Mouse (Mus musculus) kidney, adult 18-20 months (tissue): ENCODE measurements at regions not wholly inside any gene's neighbourhood (a gene's known extent, or its start where the extent isn't known, plus 50 kb on each side); places are given as distances from the start of the nearest gene placed in this dataset.

ENCODE experiments used
- DNase-seq: peaks from one replicate; pipeline ENCODE4 v3.0.0; 2021

DNA sequence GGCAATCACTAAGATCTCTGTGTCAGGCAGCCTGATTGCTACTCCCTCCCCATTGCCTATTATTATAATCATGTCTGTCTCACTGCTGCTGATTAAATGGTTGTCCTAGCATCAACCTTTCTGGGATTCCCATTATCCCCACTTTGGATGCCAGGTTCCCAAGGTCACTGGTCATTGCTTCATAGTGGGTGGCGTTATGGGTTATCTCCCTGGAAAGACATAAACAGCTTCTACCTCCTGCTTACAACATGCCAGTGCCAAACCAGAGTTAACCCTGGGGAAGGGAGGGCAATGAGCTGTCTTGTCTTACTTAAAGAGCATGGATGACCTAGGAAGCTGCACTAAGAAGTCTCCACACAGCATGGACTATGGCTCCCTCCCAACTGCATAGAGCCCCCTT, 136.9 kb downstream of the Uaca start:
- DNase-seq = no peak

DNA sequence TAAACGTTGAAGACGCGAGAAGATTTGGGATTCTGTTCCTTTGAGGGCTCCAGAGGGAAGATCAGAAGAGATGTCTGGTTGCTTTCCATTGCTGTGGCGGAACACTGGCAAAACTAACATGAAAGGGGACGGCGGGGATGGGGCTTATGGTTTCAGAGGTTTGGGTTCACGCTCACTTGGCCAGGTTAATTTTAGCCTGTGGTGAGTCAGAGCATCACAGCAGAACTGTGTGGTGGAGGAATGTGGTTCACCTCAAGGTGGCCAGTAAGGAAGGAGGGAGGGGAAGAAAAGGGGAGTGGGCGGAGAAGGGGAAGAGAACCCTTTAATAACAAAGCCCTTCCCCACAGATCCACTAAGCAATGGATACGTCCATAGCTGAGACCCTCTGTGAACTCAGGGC, 142.6 kb downstream of the Uaca start:
- no peak for DNase-seq

DNA sequence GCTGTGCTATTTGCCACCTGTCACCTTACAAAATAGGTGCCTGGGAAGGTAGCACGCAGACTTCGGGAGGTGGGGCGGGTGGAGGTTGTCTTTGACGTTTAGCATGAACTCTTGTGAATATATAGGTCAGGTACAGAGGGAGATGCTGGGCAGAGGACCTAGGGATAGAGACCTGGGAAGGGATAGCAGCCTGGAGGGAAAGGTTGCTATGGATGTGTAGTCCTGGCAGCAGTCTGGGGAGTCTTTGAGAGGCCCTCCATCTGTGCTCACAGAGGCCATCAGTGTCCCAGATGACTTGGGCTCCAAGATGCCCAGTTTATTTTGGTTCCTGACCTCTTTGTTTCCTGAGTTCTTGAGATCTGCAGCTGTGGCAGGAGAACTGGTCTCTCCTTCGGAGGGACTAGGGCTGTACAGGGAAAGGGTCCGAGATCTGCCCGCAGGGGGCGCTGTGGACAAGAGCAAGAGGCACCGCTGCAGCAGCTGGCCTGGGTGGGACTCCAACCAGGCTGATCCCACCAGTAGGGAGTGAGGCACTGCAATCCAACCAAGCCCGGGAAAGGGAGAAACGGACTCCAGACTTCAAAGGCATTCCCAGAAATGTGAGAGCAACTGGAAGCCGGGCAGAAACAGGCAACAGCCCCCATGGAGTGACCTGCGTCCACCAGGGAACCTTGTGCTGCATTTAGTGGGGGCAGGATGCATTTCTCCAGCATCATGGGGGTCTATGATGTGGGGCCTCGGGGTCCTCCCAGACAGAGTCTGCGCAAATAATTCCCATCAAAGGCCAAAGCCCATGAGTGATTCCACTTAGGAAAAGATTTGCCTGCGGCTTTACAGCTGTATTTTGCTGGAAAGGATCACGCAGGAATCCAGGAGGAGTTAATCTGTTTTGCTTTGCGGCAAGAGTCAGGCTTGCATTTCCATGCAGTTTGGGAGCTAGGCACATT, 145.8 kb downstream of the Uaca start:
- peak; percentile 63 for DNase-seq

DNA sequence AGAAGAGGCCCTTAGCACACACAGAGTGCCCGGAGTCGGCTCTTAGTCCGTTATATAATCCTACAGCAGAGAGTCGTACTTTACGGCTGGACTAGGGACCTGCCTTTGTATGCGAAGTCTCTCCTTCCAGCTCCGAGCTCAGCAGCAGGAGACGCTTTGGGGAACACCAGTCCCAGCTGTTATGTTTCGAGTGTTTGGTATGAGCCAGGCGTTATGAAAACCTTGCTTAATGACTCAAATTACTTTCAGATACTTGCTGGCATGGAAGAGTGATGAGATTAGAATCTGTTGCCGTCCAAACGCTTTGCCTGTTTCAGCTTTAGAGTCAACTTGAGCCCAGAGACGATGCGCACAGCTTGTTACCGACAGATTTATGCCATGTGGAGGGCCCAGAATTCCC, 153.0 kb downstream of the Uaca start:
- no peak for DNase-seq

DNA sequence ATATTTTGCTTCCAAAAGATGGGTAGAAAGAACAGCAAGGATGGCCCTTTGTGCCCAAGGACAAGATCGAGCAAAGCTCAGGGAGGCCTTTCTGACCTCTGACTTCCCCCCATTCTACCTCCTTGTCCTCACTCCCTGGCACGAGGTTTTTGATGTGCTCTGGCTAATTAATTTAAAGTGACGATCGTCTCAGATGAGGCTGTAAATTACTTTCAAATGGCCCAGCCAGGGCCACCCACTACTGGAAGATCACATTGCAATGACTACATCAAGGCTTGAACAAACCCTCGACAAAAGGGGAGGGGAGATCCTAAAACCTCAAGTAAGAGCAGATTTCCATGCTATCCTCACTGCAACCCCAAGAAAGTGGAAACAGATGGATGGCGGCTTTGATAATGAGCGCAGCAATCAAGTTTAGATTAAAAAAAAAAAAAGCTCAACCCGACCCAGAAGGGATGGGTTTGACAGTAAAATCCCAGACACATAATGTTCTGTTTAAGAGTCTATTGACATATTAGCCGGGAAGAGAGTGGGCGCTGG, 154.3 kb downstream of the Uaca start:
- no peak for DNase-seq

DNA sequence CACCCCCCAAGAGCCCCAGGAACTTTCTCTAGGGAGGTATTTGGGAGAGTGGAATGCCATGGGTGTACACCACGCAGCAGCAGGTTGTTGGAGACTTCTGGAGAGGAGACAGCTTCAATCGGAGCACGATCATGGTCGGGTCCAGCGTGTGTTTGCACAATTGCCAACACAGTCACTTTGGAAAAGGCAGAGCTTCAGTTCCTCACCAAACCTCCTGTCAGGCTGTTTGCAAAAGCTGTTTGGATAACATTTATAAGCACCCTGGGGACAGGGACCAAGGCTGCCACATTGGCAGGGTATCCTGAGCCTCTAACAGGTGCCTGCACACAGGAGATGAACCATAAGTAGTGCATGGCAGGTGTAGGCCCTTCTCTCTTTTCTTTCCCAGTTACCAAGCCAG, 155.8 kb downstream of the Uaca start:
- no peak for DNase-seq

DNA sequence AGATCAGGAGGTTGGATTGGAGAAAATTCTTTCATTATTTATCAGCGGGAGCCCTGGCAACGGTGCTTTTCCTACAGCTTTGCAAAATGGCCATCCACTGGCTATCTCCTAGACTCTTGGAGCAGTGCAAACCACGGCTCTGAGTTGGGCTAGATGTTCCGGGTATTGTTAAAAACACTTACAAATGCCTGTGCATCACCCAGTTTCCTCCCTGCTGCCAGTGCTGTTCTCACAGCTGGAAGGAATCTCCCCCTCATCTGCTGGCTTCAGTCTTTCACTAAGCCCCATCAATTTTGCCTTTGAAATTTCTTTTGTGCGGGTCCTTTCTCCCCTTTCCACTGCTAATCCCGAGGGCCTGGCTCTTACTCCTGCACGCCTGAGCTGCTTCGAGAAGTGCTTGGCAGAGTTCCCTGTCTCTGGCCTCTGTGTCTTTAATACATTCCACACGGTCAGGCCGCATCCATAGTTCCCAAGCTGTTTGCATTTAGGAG, 156.8 kb downstream of the Uaca start:
- peak; percentile 18 for DNase-seq

DNA sequence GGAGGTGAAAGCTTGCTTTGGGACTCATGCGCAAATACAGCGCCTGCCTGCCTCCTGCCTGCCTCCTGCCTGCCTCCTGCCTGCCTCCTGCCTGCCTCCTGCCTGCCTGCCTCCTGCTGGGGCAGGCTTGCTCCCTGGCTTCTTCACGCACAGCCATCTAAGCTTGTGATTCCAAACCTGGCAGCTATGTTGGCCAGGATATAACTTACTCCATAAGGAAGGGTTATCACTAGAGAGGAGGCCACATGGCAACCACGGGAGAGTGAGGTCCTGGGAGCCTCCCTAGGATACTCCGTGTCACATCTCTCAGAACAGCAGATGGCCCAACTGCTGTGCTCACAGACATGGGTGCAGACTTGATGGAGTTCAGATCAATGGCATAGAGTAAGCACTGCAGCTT, 163.1 kb downstream of the Uaca start:
- DNase-seq = no peak

DNA sequence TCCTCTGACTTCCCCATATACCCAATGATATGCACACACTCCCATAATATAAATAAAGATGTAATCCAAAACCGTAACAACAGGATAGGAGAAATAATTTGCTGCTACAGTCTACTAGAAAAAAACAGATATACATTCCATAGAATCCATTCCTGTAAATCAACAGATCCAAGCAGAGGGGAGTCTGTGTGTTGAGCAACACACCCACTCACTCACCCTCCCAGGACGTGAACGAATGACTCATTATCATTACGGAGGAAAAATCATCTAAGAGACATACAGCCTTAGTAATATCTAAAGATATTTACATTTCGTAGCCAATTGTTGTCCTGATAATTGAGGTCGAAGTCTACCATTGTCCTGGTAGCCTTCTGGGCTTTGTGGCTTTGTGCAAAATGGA, 165.2 kb downstream of the Uaca start:
- DNase-seq = no peak

DNA sequence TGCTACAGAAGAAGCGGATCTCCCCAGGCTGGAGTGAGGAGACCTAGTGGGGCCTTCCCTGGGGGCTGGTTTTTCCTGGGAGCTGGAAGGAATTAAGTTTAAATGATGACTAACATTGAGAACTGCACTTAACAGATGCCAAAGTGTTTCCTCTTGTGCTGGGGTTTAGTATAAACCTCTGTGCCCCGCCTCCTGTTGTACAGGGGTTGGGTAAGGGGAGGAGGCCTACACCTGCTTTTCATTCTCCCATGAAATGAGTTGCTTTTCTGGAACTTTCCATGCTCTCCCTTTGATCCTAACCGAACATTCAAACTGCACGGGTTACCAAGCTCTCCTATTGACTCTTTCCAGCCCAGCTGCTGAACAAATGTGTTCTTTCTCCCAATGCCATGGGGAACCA, 167.7 kb downstream of the Uaca start:
- DNase-seq = no peak

DNA sequence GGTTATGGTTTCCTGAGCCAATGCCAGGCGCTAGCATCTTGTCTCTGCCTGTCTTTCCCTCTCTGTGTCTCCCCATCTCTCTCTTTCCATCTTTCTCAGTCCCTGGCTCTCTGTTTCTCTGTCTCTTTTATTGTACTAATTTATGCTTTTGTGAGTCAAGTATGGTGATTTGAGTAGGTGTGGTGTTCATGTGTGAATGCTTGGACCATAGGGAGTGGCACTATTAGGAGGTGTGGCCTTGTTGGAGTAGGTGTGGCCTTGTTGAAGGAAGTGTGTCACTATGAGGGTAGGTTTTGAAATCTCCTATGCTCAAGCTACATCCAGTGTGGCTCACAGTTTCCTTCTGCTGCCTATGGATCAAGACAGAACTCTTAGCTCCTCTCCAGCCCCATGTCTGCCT, 171.3 kb downstream of the Uaca start:
- no peak for DNase-seq

DNA sequence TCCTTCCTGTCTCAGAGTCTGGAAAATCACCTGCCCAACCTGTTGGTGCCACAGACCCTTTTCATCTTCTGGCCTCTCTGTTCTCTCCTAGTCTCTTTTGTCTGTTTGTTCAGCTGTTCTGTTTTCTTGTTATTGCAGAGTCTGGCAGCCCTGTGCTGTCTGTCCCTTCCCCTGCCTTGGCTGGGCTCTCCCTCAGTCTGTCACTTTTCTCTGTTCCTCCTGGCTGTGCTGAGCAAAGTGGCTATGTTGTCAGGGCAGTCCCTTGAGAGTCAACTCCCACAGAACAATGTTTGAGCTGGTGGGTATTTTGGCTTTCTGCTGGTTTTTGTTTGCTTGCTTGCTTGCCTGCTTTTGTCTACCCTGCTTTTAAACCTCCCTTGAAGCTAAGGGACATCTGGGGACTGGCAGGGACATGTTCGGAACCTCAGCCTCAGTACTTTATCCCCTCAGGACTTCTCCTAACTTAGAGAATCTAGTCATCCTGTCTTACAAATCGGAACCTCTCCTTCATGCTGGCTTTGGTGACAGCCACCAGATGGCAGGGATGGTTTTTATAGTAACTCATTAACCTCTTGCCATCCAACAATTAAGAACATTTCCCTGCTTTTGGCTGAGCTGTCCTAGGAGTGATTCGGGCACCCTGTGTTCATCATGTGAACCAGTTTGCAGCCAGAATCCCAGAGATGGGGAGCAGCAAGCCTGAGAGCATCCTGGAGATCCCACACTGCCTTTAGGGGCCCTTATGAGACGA, 174.1 kb downstream of the Uaca start:
- DNase-seq = no peak

DNA sequence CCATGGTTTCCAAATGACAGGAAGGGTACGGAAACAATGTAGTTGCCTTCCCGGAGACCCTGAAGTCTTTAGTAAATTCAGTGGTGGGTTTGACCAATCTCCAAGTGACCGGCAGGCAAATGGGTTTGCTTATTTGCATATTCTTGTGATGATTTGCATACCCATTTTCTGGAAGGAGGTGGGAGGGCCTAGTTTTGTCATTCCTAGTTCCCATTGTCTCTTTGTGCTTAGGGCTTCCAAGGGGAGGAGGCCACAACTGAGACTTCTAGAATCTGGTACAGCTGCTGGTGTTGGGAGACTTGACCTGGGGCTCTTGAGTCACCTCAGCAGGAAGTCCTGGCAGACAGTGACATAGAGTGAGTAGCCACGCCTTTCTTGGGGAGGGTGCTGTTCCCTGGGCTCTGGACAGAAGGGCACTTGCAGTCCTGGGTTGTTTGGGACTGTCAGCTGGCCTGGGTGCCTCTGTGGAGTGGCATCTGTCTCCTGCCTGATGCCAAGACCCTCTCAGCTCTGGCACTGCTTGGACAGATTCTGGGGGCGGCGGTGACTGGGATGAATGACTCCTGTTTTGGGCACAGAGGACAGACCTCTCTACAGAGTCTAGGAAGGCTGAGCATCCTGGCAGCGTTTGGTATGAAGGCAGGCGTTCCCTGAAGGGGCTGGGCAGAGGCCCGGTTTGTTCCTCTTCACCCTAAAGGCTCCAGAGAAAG, 178.0 kb downstream of the Uaca start:
- no peak for DNase-seq

DNA sequence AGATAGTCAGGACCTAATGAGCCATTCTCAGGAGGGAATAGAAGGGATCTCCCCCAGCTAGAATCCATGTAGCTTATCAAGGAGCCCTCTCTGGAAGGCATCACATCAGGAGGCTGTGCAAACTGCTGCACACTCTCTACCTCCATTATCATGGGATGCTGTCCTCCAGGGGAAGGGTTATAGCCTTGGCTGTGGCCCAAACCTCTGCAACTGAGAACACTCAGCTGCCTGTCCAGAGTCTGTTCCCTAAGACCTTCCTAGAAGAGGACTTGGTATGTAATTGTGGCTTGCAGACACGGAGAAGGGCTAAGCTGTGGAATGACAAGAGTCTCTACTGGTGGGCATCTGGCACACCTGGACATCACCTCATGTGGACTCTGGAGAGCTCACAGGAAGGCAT, 180.2 kb downstream of the Uaca start:
- DNase-seq = no peak

DNA sequence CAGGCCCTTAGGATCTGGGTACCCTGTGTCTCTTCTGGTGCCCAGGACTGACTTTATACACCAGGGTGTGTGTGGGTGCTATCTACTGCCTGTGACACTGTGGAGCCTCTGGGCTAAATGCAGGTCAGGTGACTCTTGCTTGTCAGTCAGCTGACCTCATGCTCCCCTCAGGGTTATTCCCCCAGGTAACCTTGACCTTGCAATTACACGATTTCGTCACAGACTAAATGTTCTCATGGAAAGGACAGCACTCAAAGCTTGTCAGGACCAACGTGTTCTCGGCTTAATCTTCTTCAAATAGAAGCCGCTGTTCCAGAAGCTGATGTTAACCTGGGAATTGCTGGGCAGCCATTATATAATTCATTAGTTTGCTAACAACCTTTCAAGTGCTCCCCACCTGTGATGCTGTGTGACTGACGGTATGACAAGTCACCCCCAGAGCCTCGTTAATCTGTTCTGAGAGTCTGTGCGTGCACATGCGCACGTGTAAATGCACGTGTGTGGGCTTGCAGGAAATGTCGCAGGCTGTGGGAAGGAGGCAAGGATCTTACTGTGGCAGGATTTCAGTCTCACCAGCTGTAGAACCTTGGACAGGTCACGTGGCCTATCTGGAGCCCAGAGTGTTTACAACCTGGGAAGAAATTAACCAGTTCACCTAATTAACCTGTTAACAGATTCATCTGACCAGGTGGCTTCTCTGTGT, 188.2 kb downstream of the Uaca start:
- DNase-seq = peak; percentile 32

DNA sequence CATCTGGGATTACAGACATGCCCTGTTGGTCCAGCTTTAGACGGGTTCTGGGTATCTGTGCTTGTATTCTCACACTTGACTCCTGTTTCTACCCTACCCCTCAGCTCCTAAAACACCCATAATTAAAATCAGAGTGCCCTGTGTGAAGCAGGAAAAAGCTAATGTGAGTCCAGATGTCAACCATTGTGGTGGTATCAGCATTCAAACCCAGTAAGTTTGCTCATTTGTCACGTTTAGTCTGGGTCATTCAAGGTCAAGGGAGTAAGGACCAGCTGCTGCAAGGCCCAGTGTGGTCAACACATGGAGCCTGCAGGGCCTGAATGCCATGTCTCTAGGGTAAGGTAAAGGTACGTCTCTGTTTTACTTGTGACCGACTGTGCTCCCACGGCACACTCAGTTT, 188.9 kb downstream of the Uaca start:
- no peak for DNase-seq

DNA sequence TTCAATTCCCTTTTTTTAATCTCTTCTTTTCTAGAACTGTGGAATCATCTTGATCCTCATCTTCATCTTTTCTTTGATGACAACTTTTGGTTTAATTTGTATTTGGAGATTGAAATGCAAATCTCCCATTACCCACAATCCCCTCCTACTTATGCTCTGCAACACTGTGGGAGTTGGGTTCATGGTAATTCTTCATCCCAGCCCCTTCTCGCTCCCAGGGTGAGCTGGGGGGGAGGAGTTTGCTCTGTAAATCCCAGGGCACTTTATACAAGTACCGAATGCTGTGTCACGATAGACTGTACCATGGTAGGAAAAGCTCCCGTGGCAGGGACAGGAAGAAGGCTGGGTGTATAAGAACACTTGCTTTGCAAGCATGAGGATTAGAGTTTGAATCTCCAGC, 193.8 kb downstream of the Uaca start:
- no peak for DNase-seq

DNA sequence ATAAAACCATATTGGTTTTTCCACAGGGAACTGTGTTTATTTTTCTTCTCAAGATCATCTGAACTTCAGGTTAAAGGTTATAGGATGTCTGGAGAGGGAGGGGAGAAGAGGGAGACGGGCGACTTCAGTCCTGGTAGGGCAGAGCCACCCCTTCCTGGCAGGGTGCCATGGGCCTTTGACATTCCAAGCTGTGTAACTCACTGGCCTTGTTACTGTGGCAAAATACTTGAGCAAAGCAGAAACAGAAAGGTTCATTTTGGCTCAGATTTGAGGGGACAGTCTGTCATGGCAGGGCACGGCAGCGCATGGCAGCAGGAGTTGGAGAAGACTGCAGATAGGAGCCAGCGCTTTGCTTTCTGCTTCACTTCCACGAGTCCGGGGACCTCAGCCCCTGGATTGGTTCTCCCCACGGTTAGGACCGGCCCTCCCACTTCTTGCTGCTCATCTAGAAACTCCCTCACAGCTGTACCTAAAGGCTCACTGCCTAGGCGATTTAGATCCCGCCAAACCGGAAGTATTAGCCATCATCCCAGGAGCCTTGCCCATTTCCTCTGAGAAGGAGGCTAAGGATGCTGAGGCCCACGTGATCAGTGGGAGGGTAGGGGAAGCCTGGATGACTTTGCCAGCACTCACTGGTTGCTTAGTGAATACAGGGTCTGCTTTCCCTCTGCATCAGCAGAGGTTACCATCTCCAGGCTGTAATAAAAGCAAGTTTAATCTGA, 195.5 kb downstream of the Uaca start:
- DNase-seq = no peak

DNA sequence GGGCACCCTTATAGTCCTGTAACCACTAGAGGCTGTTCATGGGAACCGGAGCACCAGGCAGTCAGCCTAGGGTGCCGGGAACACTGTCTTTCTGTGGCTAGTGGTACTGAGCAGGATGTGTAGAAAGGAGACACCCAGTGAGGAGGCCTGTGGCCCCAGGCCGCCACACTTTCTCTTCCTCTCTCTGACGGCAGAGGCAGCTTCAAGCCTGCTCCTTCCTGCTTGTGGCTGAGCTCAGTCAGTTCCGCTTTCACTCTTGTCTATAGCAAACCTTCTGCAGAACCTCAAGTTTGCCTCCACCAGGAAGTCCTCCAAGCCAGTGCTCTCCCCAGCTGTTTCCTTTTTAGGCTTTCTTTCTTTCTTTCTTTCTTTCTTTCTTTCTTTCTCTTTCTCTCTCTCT, 197.2 kb downstream of the Uaca start:
- no peak for DNase-seq

DNA sequence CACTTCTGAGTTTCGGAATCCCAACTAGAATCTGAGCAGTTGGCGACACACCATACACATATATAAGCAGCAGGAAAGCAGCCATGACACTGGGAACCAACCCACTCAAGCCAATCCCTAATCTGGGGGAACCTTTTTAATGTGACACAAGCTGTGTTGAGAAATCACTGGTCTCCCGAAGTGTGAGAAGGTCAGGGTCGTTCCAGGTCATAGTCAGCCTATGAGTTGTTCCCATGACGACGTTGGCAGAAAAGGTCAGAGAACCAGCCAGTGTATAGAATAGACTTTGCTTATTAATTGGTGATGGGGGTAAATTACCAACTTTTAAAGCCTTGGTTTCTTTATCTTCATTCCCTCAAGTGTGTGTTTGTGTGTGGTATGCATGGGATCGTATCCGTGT, 199.3 kb downstream of the Uaca start:
- DNase-seq = no peak

DNA sequence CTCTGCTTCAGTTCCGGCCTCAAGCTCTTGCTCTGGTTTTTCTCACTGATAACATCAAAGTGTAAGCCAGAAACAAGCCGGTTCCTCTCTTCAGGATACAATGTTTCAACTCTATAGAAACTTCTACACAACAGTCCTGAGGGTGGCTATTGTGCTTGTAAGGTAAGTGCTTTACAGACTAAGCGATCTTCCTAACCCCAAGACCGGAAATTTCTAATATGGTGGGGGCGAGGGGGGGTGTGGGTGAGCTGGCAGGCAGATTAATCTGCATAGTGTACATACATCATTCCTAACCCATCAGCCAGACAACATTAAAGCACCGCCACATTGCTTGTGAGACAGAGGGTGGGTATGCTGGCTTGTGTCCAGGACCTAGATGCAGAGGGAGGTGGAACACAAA, 200.8 kb downstream of the Uaca start:
- no peak for DNase-seq
